In genomic region chr2:25484901-25485647, GRCm38 (mm10) we compare ENCODE assay signal across 17 mouse cellular contexts. TPM values are rescaled to one million over a fixed set of nuclear protein-coding genes. Genes with fewer than 3 reads are reported as not detected.
A peak's percentile ranks its signal among the peaks of the same experiment; 100 is the strongest.
DNase-seq lines count a peak whose midpoint lies in the region; ATAC-seq lines count a peak whose summit lies in the region.
"Had no signal": no experiment of that assay in that cellular context is flagged by ENCODE, and none has a peak within 500 bp of the region (broad histone marks: within the 10 kb centered on the region; RNA-seq: fewer than 3 reads in every experiment).

No protein-coding gene starts in this region.

- no peaks in the 10 kb centered on the region for H3K27me3 ChIP-seq in limb, embryonic 12.5 days
- no peaks in the 10 kb centered on the region for H3K27me3 ChIP-seq in limb, embryonic 10.5 days (ENCODE audit: low read depth, poor library complexity, severe bottlenecking)
- H3K27me3 ChIP-seq in intestine, embryonic 15.5 days (replicated peaks), result no peaks in the 10 kb centered on the region
- no peaks in the 10 kb centered on the region for H3K27me3 ChIP-seq in liver, embryonic 13.5 days
- 0 out of 2 replicates have a peak, but pooled peaks cover 3% of the 10 kb centered on the region for H3K27me3 ChIP-seq in forebrain, embryonic 13.5 days
- H3K27me3 ChIP-seq: neural tube, embryonic 13.5 days; Patski had no signal

- H3K4me2 ChIP-seq in limb, embryonic 12.5 days, result no peak overlapping the region
- H3K4me2 ChIP-seq in intestine, embryonic 15.5 days (replicated peaks), result no peak overlapping the region
- H3K4me2 ChIP-seq in liver, embryonic 13.5 days, result no peak overlapping the region
- H3K4me2 ChIP-seq in forebrain, embryonic 13.5 days, result no peak overlapping the region
- H3K4me2 ChIP-seq: neural tube, embryonic 13.5 days had no signal

- 68% methylated on average over 11 of the region's 11 CpGs for WGBS in limb, embryonic 12.5 days
- 69% methylated on average over 11 of the region's 11 CpGs for WGBS in limb, embryonic 10.5 days
- WGBS in intestine, embryonic 15.5 days, result 43% methylated on average over 11 of the region's 11 CpGs
- whole genome bisulfite sequencing in liver, embryonic 13.5 days (ENCODE audit: insufficient replicate concordance), result 53% methylated on average over 11 of the region's 11 CpGs
- 69% methylated on average over 11 of the region's 11 CpGs for WGBS in forebrain, embryonic 13.5 days

- H3K4me3 ChIP-seq in limb, embryonic 12.5 days (replicated peaks), result no peak overlapping the region
- H3K4me3 ChIP-seq in limb, embryonic 10.5 days, result no peak overlapping the region
- no peak overlapping the region for H3K4me3 ChIP-seq in intestine, embryonic 15.5 days (replicated peaks)
- no peak overlapping the region for H3K4me3 ChIP-seq in liver, embryonic 13.5 days (replicated peaks)
- H3K4me3 ChIP-seq in forebrain, embryonic 13.5 days, result no peak overlapping the region
- H3K4me3 ChIP-seq: forebrain, embryonic 10.5 days; layer of hippocampus, adult 2 months; neural tube, embryonic 13.5 days had no signal

- H3K36me3 ChIP-seq in limb, embryonic 12.5 days, result no peaks in the 10 kb centered on the region
- H3K36me3 ChIP-seq in limb, embryonic 10.5 days, result no peaks in the 10 kb centered on the region
- no peaks in the 10 kb centered on the region for H3K36me3 ChIP-seq in intestine, embryonic 15.5 days
- H3K36me3 ChIP-seq in liver, embryonic 13.5 days, result no peaks in the 10 kb centered on the region
- H3K36me3 ChIP-seq in forebrain, embryonic 13.5 days (ENCODE audit: poor library complexity, severe bottlenecking), result no peaks in the 10 kb centered on the region
- H3K36me3 ChIP-seq: forebrain, embryonic 10.5 days; neural tube, embryonic 13.5 days had no signal

- no peak for ATAC-seq in limb, embryonic 12.5 days (ENCODE audit: insufficient number of reproducible peaks, insufficient read depth, low FRiP score, low TSS enrichment, low read depth)
- ATAC-seq in intestine, embryonic 15.5 days, result peak; percentile 79
- peak; percentile 65 for ATAC-seq in liver, embryonic 13.5 days (ENCODE audit: low read depth)
- no peak for ATAC-seq in forebrain, embryonic 13.5 days
- ATAC-seq: Patski had no signal

- H3K27ac ChIP-seq in limb, embryonic 12.5 days, result no peak overlapping the region
- H3K27ac ChIP-seq in limb, embryonic 10.5 days, result no peak overlapping the region
- H3K27ac ChIP-seq in intestine, embryonic 15.5 days, result 0 out of 2 replicates have a peak overlapping the region, but pooled peaks have one; percentile 20
- peak overlapping the region; percentile 59 for H3K27ac ChIP-seq in liver, embryonic 13.5 days
- no peak overlapping the region for H3K27ac ChIP-seq in forebrain, embryonic 13.5 days
- H3K27ac ChIP-seq: forebrain, embryonic 10.5 days; layer of hippocampus, adult 2 months; neural tube, embryonic 13.5 days had no signal

- no peaks in the 10 kb centered on the region for H3K4me1 ChIP-seq in limb, embryonic 12.5 days (replicated peaks)
- 0 out of 2 replicates have a peak, but pooled peaks cover 7% of the 10 kb centered on the region for H3K4me1 ChIP-seq in limb, embryonic 10.5 days
- peaks cover 14% of the 10 kb centered on the region; the same call in 1 of the 2 replicates for H3K4me1 ChIP-seq in intestine, embryonic 15.5 days (replicated peaks)
- H3K4me1 ChIP-seq in liver, embryonic 13.5 days (replicated peaks), result peaks cover 38% of the 10 kb centered on the region
- H3K4me1 ChIP-seq in forebrain, embryonic 13.5 days, result no peaks in the 10 kb centered on the region
- H3K4me1 ChIP-seq: forebrain, embryonic 10.5 days; neural tube, embryonic 13.5 days had no signal

- H3K9ac ChIP-seq in limb, embryonic 12.5 days (replicated peaks), result peak overlapping the region; percentile 27; the same call in 1 of the 2 replicates
- no peak overlapping the region for H3K9ac ChIP-seq in intestine, embryonic 15.5 days
- H3K9ac ChIP-seq in liver, embryonic 13.5 days, result no peak overlapping the region
- H3K9ac ChIP-seq in forebrain, embryonic 13.5 days, result no peak overlapping the region
- H3K9ac ChIP-seq: neural tube, embryonic 13.5 days had no signal

- no peaks in the 10 kb centered on the region for H3K9me3 ChIP-seq in limb, embryonic 12.5 days
- no peaks in the 10 kb centered on the region for H3K9me3 ChIP-seq in limb, embryonic 10.5 days (replicated peaks)
- no peaks in the 10 kb centered on the region for H3K9me3 ChIP-seq in intestine, embryonic 15.5 days
- no peaks in the 10 kb centered on the region for H3K9me3 ChIP-seq in liver, embryonic 13.5 days (replicated peaks)
- no peaks in the 10 kb centered on the region for H3K9me3 ChIP-seq in forebrain, embryonic 13.5 days (replicated peaks)
- H3K9me3 ChIP-seq: forebrain, embryonic 10.5 days; neural tube, embryonic 13.5 days had no signal

- no peak for DNase-seq in limb, embryonic 10.5 days (ENCODE audit: low spot score)
- no peak for DNase-seq in liver, embryonic 13.5 days
- peak; percentile 66 for DNase-seq in thymus, postnatal 4 days
- DNase-seq in left cerebral cortex, adult 18-20 months (ENCODE audit: low spot score in 2 of 2), result no peak
- DNase-seq in layer of hippocampus, postnatal 25 days (ENCODE audit: extremely low spot score in 1 of 2, low spot score in 1 of 2), result no peak
- DNase-seq: embryo, embryonic 11 days; heart, adult 11 months had no signal

RNA-seq across cellular contexts. Expression of gene Lcn12, which starts 8.6 kb away (rescaled TPM):
- polyA plus RNA-seq in limb, embryonic 12.5 days (2016; fragmentation: Nextera tagmentation; extraction: Ambion mirVana), result not detected in 2 replicates
- not detected in 2 replicates for polyA plus RNA-seq in limb, embryonic 10.5 days (2016; fragmentation: Nextera tagmentation; extraction: Ambion mirVana)
- not detected in 2 replicates for polyA plus RNA-seq in intestine, embryonic 15.5 days (2015; fragmentation: Nextera tagmentation; extraction: Ambion mirVana)
- not detected in 2 replicates for polyA plus RNA-seq in liver, embryonic 13.5 days (2015; fragmentation: Nextera tagmentation; extraction: Ambion mirVana)
- not detected in 2 replicates for polyA plus RNA-seq in forebrain, embryonic 13.5 days (2015; fragmentation: Nextera tagmentation; extraction: Ambion mirVana)
- total RNA-seq in left cerebral cortex, adult 18-20 months (2021), result not detected
- total RNA-seq in layer of hippocampus, postnatal 25 days (2021), result not detected
- total RNA-seq: heart, postnatal 25 days; layer of hippocampus, adult 2 months; megakaryocyte-erythroid progenitor cell, adult 5-6 weeks had no signal
- polyA plus RNA-seq: forebrain, embryonic 10.5 days; limb, embryonic 14.5 days; neural tube, embryonic 13.5 days; Patski had no signal

RNA-seq across cellular contexts. Expression of gene Ptgds, which starts 15.2 kb away (rescaled TPM):
- polyA plus RNA-seq in limb, embryonic 12.5 days (2016; fragmentation: Nextera tagmentation; extraction: Ambion mirVana), result 0.35 and 0.50 TPM in 2 replicates
- not detected in 2 replicates for polyA plus RNA-seq in limb, embryonic 10.5 days (2016; fragmentation: Nextera tagmentation; extraction: Ambion mirVana)
- polyA plus RNA-seq in intestine, embryonic 15.5 days (2015; fragmentation: Nextera tagmentation; extraction: Ambion mirVana), result 4.6 and 5.8 TPM in 2 replicates
- polyA plus RNA-seq in liver, embryonic 13.5 days (2015; fragmentation: Nextera tagmentation; extraction: Ambion mirVana), result 0.38 TPM in 1 of 2 replicates, not detected in the other
- polyA plus RNA-seq in forebrain, embryonic 13.5 days (2015; fragmentation: Nextera tagmentation; extraction: Ambion mirVana), result 7.6 and 9.7 TPM in 2 replicates
- total RNA-seq in left cerebral cortex, adult 18-20 months (2021), result 1,000 to 10,000 TPM; 2,769 to 3,095 TPM
- total RNA-seq in layer of hippocampus, postnatal 25 days (2021), result 100 to 1,000 TPM; 329 to 404 TPM
- total RNA-seq: megakaryocyte-erythroid progenitor cell, adult 5-6 weeks had no signal

RNA-seq across cellular contexts. Expression of gene Fbxw5, which starts 15.5 kb away (rescaled TPM):
- polyA plus RNA-seq in limb, embryonic 12.5 days (2016; fragmentation: Nextera tagmentation; extraction: Ambion mirVana), result 68.4 and 76.8 TPM in 2 replicates
- polyA plus RNA-seq in limb, embryonic 10.5 days (2016; fragmentation: Nextera tagmentation; extraction: Ambion mirVana), result 83.6 and 94.6 TPM in 2 replicates
- polyA plus RNA-seq in intestine, embryonic 15.5 days (2015; fragmentation: Nextera tagmentation; extraction: Ambion mirVana), result 57.5 and 65.2 TPM in 2 replicates
- polyA plus RNA-seq in liver, embryonic 13.5 days (2015; fragmentation: Nextera tagmentation; extraction: Ambion mirVana), result 27.9 and 31.1 TPM in 2 replicates
- 97.9 and 103 TPM in 2 replicates for polyA plus RNA-seq in forebrain, embryonic 13.5 days (2015; fragmentation: Nextera tagmentation; extraction: Ambion mirVana)
- total RNA-seq in left cerebral cortex, adult 18-20 months (2021), result 100 to 1,000 TPM; 105 to 114 TPM
- total RNA-seq in layer of hippocampus, postnatal 25 days (2021), result 100 to 1,000 TPM; 114 to 131 TPM

RNA-seq across cellular contexts. Expression of gene C8g, which starts 16.4 kb away (rescaled TPM):
- polyA plus RNA-seq in limb, embryonic 12.5 days (2016; fragmentation: Nextera tagmentation; extraction: Ambion mirVana), result 4.0 and 6.1 TPM in 2 replicates
- 6.1 and 7.0 TPM in 2 replicates for polyA plus RNA-seq in limb, embryonic 10.5 days (2016; fragmentation: Nextera tagmentation; extraction: Ambion mirVana)
- 5.4 and 8.3 TPM in 2 replicates for polyA plus RNA-seq in intestine, embryonic 15.5 days (2015; fragmentation: Nextera tagmentation; extraction: Ambion mirVana)
- 25.8 and 26.8 TPM in 2 replicates for polyA plus RNA-seq in liver, embryonic 13.5 days (2015; fragmentation: Nextera tagmentation; extraction: Ambion mirVana)
- polyA plus RNA-seq in forebrain, embryonic 13.5 days (2015; fragmentation: Nextera tagmentation; extraction: Ambion mirVana), result 4.2 and 5.2 TPM in 2 replicates
- under 1 TPM; 0.52 to 0.74 TPM for total RNA-seq in left cerebral cortex, adult 18-20 months (2021)
- 1 to 10 TPM in 1 of 2 experiments, under 1 TPM in 1; 0.87 to 1.1 TPM for total RNA-seq in layer of hippocampus, postnatal 25 days (2021)

RNA-seq across cellular contexts. Expression of gene Paxx, which starts 24.2 kb away (rescaled TPM):
- 23.2 and 23.6 TPM in 2 replicates for polyA plus RNA-seq in limb, embryonic 12.5 days (2016; fragmentation: Nextera tagmentation; extraction: Ambion mirVana)
- 10.0 and 14.6 TPM in 2 replicates for polyA plus RNA-seq in limb, embryonic 10.5 days (2016; fragmentation: Nextera tagmentation; extraction: Ambion mirVana)
- 28.0 and 33.2 TPM in 2 replicates for polyA plus RNA-seq in intestine, embryonic 15.5 days (2015; fragmentation: Nextera tagmentation; extraction: Ambion mirVana)
- 7.2 and 7.7 TPM in 2 replicates for polyA plus RNA-seq in liver, embryonic 13.5 days (2015; fragmentation: Nextera tagmentation; extraction: Ambion mirVana)
- 62.0 and 65.9 TPM in 2 replicates for polyA plus RNA-seq in forebrain, embryonic 13.5 days (2015; fragmentation: Nextera tagmentation; extraction: Ambion mirVana)
- total RNA-seq in left cerebral cortex, adult 18-20 months (2021), result 10 to 100 TPM; 64.5 to 69.1 TPM
- 10 to 100 TPM; 56.6 to 58.9 TPM for total RNA-seq in layer of hippocampus, postnatal 25 days (2021)

Comparison
In these comparisons a context has a peak if more than half of its experiments do, and no peak if none do; other contexts are left out.
1. ATAC-seq: peak in intestine, embryonic 15.5 days (single experiment) and liver, embryonic 13.5 days (single experiment); none in limb, embryonic 12.5 days (single experiment) and forebrain, embryonic 13.5 days (single experiment).
2. H3K27ac ChIP-seq: peak in intestine, embryonic 15.5 days (single experiment) and liver, embryonic 13.5 days (single experiment); none in limb, embryonic 12.5 days (single experiment), limb, embryonic 10.5 days (single experiment) and forebrain, embryonic 13.5 days (single experiment).